Mouse (Mus musculus) hindbrain, embryonic 14.5 days (tissue): ENCODE measurements around the gene 4833420G17Rik. TPM values are rescaled to one million over a fixed set of nuclear protein-coding genes. Genes with fewer than 3 reads are reported as not detected.
A peak's percentile ranks its signal among the peaks of the same experiment; 100 is the strongest.

Experiments
- ATAC-seq: fragments of 200-750 bp; cut with Nextera tagmentation; 2 replicates; pipeline ENCODE4 v1.8.0; 2017; ENCODE audit warnings: moderate number of reproducible peaks, mild to moderate bottlenecking, moderate TSS enrichment, moderate library complexity; ENCODE audit not compliant: low FRiP score
- DNase-seq: peaks from one replicate; pipeline ENCODE4 v3.0.0-alpha.2; 2015; ENCODE audit warnings: low spot score
- H3K27ac ChIP-seq: fragments of 300-500 bp; sonication (generic); 2 replicates; pipeline ENCODE4 v1.5.1; 2014; ENCODE audit warnings: mild to moderate bottlenecking, moderate library complexity
- H3K27me3 ChIP-seq: fragments of 300-500 bp; sonication (generic); 2 replicates; pipeline ENCODE4 v1.6.1; 2014; ENCODE audit warnings: mild to moderate bottlenecking, low read length, mixed read lengths; ENCODE audit not compliant: control insufficient read depth, insufficient read depth
- H3K36me3 ChIP-seq: fragments of 300-500 bp; sonication (generic); replicated peaks from 2 replicates; pipeline ENCODE4 v1.6.1; 2014; ENCODE audit not compliant: control insufficient read depth, insufficient read depth
- H3K4me1 ChIP-seq: fragments of 300-500 bp; sonication (generic); replicated peaks from 2 replicates; pipeline ENCODE4 v1.6.1; 2014; ENCODE audit warnings: antibody characterized with exemption, low read length, mixed read lengths; ENCODE audit not compliant: control insufficient read depth, insufficient read depth
- H3K4me2 ChIP-seq: fragments of 300-500 bp; sonication (generic); replicated peaks from 2 replicates; pipeline ENCODE4 v1.6.1; 2014; ENCODE audit warnings: mild to moderate bottlenecking, moderate library complexity
- H3K4me3 ChIP-seq: fragments of 300-500 bp; sonication (generic); replicated peaks from 2 replicates; pipeline ENCODE4 v1.5.1; 2014; ENCODE audit warnings: mild to moderate bottlenecking, low read length
- H3K9ac ChIP-seq: fragments of 300-500 bp; sonication (generic); 2 replicates; pipeline ENCODE4 v1.6.1; 2014
- H3K9me3 ChIP-seq: fragments of 300-500 bp; sonication (generic); 2 replicates; pipeline ENCODE4 v1.6.1; 2016; ENCODE audit warnings: low read length; ENCODE audit not compliant: control insufficient read depth
- WGBS: fragments of 180-500 bp; shearing (Covaris S2); extraction: QIAGEN DNeasy Blood & Tissue Kit; methylation state at CpG from one replicate; pipeline ENCODE4 v1.1.7; 2014; 5-methylcytosine and 5-hydroxymethylcytosine counted together
- polyA plus RNA-seq: library from polyadenylated mRNA; unstranded; fragments of >200 nt; fragmentation: Nextera tagmentation; extraction: Ambion mirVana; gene quantifications from 2 replicates; pipeline ENCODE4 v1.2.1, GENCODE M21; 2014

The 4833420G17Rik gene
- 84.2 and 92.3 TPM in 2 replicates for polyA plus RNA-seq

GRCm38 (mm10) chr13:119462596-119463560 lies at the start of gene 4833420G17Rik:
Gene 4833420G17Rik (plus strand): TSS chr13:119462768.
- 6% methylated on average over 57 of the region's 57 CpGs for WGBS

GRCm38 (mm10) chr13:119413026-119413425 lies 49.5 kb upstream of the 4833420G17Rik start:
- no peak overlapping the region for H3K4me2 ChIP-seq
- peaks cover 3% of the 10 kb centered on the region for H3K4me1 ChIP-seq
- no peak overlapping the region for H3K27ac ChIP-seq
- no peaks in the 10 kb centered on the region for H3K9me3 ChIP-seq
- no peak overlapping the region for H3K4me3 ChIP-seq
- H3K36me3 ChIP-seq: no peaks in the 10 kb centered on the region
- WGBS: 21% methylated on average over 2 of the region's 2 CpGs
- ATAC-seq (no peak), DNase-seq (no peak)
- H3K27me3 ChIP-seq: no peaks in the 10 kb centered on the region
- no peak overlapping the region for H3K9ac ChIP-seq

More at GRCm38 (mm10) chr13:119462596-119463560, at the start of gene 4833420G17Rik:
- H3K4me1 ChIP-seq: peaks cover 14% of the 10 kb centered on the region
- H3K4me3 ChIP-seq: peak within 1 kb of the TSS; percentile 83
- H3K27me3 ChIP-seq: no peaks in the 10 kb centered on the region
- peak within 1 kb of the TSS; percentile 77 for H3K9ac ChIP-seq
- H3K9me3 ChIP-seq: no peaks in the 10 kb centered on the region
- peak; percentile 98 for ATAC-seq
- peak within 1 kb of the TSS; percentile 68 for H3K27ac ChIP-seq
- H3K36me3 ChIP-seq: peaks cover 31% of the 10 kb centered on the region
- H3K4me2 ChIP-seq: peak within 1 kb of the TSS; percentile 80
- peak; percentile 92 for DNase-seq

- Histone ChIP-seq H3K4me1 (no peaks in the 10 kb centered on the region), H3K4me2 (no peak overlapping the region)
- 89% methylated on average over 3 of the region's 3 CpGs for WGBS
Observed at GRCm38 (mm10) chr13:119418479-119418878, 44.1 kb upstream of the 4833420G17Rik start.

GRCm38 (mm10) chr13:119430164-119430563 lies 32.4 kb upstream of the 4833420G17Rik start:
- H3K27me3 ChIP-seq: no peaks in the 10 kb centered on the region
- H3K4me3 ChIP-seq: peak overlapping the region; percentile 97
- peak overlapping the region; percentile 79 for H3K4me2 ChIP-seq
- H3K9ac ChIP-seq: peak overlapping the region; percentile 100
- peak overlapping the region; percentile 98 for H3K27ac ChIP-seq
- WGBS: 20% methylated on average over 8 of the region's 8 CpGs
- DNase-seq (peak; percentile 46), ATAC-seq (no peak)
- no peaks in the 10 kb centered on the region for H3K9me3 ChIP-seq
- H3K36me3 ChIP-seq: peaks cover 26% of the 10 kb centered on the region
- peaks cover 32% of the 10 kb centered on the region for H3K4me1 ChIP-seq

More at GRCm38 (mm10) chr13:119418479-119418878, 44.1 kb upstream of the 4833420G17Rik start:
- H3K36me3 ChIP-seq: no peaks in the 10 kb centered on the region
- DNase-seq: no peak
- H3K27ac ChIP-seq: no peak overlapping the region
- H3K9me3 ChIP-seq: no peaks in the 10 kb centered on the region
- no peaks in the 10 kb centered on the region for H3K27me3 ChIP-seq
- H3K9ac ChIP-seq: no peak overlapping the region
- no peak overlapping the region for H3K4me3 ChIP-seq
- ATAC-seq: no peak

- H3K9ac ChIP-seq: no peak overlapping the region
- no peak for DNase-seq
- no peak for ATAC-seq
- H3K27me3 ChIP-seq: no peaks in the 10 kb centered on the region
- no peak overlapping the region for H3K4me3 ChIP-seq
- no peaks in the 10 kb centered on the region for H3K9me3 ChIP-seq
- H3K27ac ChIP-seq: no peak overlapping the region
- 81% methylated on average over 1 of the region's 1 CpGs for WGBS
- 0 out of 2 replicates have a peak overlapping the region, but pooled peaks have one; percentile 79 for H3K4me2 ChIP-seq
- peaks cover 36% of the 10 kb centered on the region for H3K36me3 ChIP-seq
- H3K4me1 ChIP-seq: peaks cover 29% of the 10 kb centered on the region
Observed at GRCm38 (mm10) chr13:119432041-119432440, 30.5 kb upstream of the 4833420G17Rik start.

GRCm38 (mm10) chr13:119434359-119434758 lies 28.2 kb upstream of the 4833420G17Rik start:
- H3K4me2 ChIP-seq: no peak overlapping the region
- DNase-seq (no peak), ATAC-seq (no peak)
- H3K4me1 ChIP-seq: peaks cover 24% of the 10 kb centered on the region
- no peaks in the 10 kb centered on the region for H3K27me3 ChIP-seq
- no peak overlapping the region for H3K4me3 ChIP-seq
- H3K9me3 ChIP-seq: no peaks in the 10 kb centered on the region
- H3K36me3 ChIP-seq: peaks cover 54% of the 10 kb centered on the region
- no peak overlapping the region for H3K27ac ChIP-seq
- H3K9ac ChIP-seq: no peak overlapping the region
- WGBS: 93% methylated on average over 7 of the region's 7 CpGs

GRCm38 (mm10) chr13:119442244-119442643 lies 20.3 kb upstream of the 4833420G17Rik start:
- H3K4me1 ChIP-seq: no peaks in the 10 kb centered on the region
- H3K27ac ChIP-seq: no peak overlapping the region
- H3K27me3 ChIP-seq: no peaks in the 10 kb centered on the region
- H3K4me3 ChIP-seq: no peak overlapping the region
- no peaks in the 10 kb centered on the region for H3K9me3 ChIP-seq
- no peak overlapping the region for H3K4me2 ChIP-seq
- no peak overlapping the region for H3K9ac ChIP-seq
- peaks cover 76% of the 10 kb centered on the region for H3K36me3 ChIP-seq
- DNase-seq (no peak), ATAC-seq (no peak)
- WGBS: 95% methylated on average over 1 of the region's 1 CpGs

GRCm38 (mm10) chr13:119453563-119453962 lies 9.0 kb upstream of the 4833420G17Rik start:
- no peak overlapping the region for H3K4me3 ChIP-seq
- 96% methylated on average over 4 of the region's 4 CpGs for WGBS
- H3K9ac ChIP-seq: no peak overlapping the region
- H3K4me1 ChIP-seq: no peaks in the 10 kb centered on the region
- peaks cover 69% of the 10 kb centered on the region for H3K36me3 ChIP-seq
- H3K9me3 ChIP-seq: no peaks in the 10 kb centered on the region
- no peak for DNase-seq
- no peak overlapping the region for H3K4me2 ChIP-seq
- H3K27ac ChIP-seq: no peak overlapping the region
- H3K27me3 ChIP-seq: no peaks in the 10 kb centered on the region
- no peak for ATAC-seq

GRCm38 (mm10) chr13:119455082-119455481 lies 7.5 kb upstream of the 4833420G17Rik start:
- no peak overlapping the region for H3K27ac ChIP-seq
- no peak overlapping the region for H3K9ac ChIP-seq
- no peaks in the 10 kb centered on the region for H3K9me3 ChIP-seq
- no peak overlapping the region for H3K4me3 ChIP-seq
- DNase-seq (no peak), ATAC-seq (no peak)
- H3K36me3 ChIP-seq: peaks cover 65% of the 10 kb centered on the region
- H3K4me2 ChIP-seq: no peak overlapping the region
- H3K4me1 ChIP-seq: no peaks in the 10 kb centered on the region
- H3K27me3 ChIP-seq: no peaks in the 10 kb centered on the region
